Mouse (Mus musculus) gastrocnemius, postnatal 10 days (tissue): ENCODE measurements around the gene Commd6. TPM values are rescaled to one million over a fixed set of nuclear protein-coding genes. Genes with fewer than 3 reads are reported as not detected.
A peak's percentile ranks its signal among the peaks of the same experiment; 100 is the strongest.
"Not testable (repeated sequence)": the region's sequence is repeated elsewhere in the genome, so short reads cannot be mapped to it uniquely, and the experiment has no call there.

Experiments used
- DNase-seq: peaks from one replicate; pipeline ENCODE4 v3.0.0; 2021; ENCODE audit warnings: mixed read lengths
- total RNA-seq, 2 experiments: library from RNA; stranded (reverse); gene quantifications; 2 replicates each; pipeline ENCODE4 v1.2.3; 2021

Gene Commd6
- total RNA-seq, 2 experiments from 2014 or later, result 23.5 to 27.2 TPM

GRCm38 (mm10) chr14:101608519-101609368 lies 31.7 kb downstream of the Commd6 start, which contains the start of gene Tbc1d4:
TSS of gene Tbc1d4 (minus strand) at chr14:101609191.
- peak; percentile 74 for DNase-seq

GRCm38 (mm10) chr14:101607631-101608518 lies 32.6 kb downstream of the Commd6 start:
- peak; percentile 42 for DNase-seq

DNA sequence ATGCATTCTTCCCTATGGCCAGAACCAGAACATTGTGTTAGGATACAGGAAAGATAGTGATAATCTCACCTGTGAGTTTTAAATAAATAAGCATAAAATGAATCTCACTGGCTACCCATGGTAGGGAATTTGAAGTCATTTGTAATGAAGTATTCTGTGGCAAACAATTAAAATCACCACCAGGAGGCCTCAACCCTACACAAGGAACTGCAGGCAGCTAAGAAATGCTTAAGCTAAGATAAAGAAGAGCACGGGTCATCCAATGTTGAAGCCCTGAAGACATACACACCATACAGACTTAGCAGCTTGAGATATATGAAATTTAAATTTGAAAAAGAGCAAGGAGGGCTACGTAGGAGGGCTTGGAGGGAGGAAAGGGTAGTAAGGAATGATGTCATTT lies 34.6 kb downstream of the Commd6 start:
- DNase-seq, result no peak

- DNase-seq, result no peak
Observed at GRCm38 (mm10) chr14:101602851-101603250, 37.6 kb downstream of the Commd6 start.

- no peak for DNase-seq
Observed at GRCm38 (mm10) chr14:101597096-101597715, 43.3 kb downstream of the Commd6 start.

DNA sequence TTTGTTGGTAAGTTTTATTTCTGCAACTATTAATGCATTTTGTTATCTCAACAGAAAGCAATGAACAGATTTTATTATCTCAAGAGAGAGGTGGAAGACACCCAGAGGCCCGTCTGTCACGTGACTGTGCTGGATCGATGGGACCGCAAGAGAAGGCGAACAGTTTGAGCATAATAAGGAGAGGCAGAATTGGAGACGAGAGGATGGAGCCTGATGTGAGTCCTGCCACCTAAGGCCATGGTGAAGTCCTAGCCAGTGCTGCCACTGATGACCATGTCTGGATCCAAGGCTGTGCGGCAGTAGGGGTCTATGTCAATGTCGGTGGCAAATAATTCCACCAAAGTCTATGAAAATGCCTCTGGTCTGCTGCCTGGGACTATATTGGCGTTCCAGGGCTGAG lies 43.8 kb downstream of the Commd6 start:
- DNase-seq, result no peak

GRCm38 (mm10) chr14:101595301-101596080 lies 45.0 kb downstream of the Commd6 start:
- DNase-seq, result no peak

DNA sequence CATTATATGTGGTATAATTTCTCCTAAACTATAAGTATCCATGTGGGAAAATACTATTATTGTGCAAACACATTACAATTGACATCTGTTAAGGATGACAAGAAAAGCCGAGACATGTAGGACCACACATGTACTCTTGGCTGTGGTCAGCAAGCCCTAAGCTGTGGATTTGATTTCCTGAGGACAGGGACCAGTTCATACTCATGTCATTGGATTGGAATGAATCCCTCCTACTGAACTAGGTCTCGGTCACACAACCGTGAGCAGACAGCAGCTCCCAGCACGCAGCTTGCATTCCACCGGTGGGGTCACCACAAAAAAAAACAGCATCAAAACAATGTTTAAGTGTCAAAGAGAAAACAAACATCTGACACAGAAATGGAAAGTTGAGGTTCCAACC lies 46.5 kb downstream of the Commd6 start:
- no peak for DNase-seq

DNA sequence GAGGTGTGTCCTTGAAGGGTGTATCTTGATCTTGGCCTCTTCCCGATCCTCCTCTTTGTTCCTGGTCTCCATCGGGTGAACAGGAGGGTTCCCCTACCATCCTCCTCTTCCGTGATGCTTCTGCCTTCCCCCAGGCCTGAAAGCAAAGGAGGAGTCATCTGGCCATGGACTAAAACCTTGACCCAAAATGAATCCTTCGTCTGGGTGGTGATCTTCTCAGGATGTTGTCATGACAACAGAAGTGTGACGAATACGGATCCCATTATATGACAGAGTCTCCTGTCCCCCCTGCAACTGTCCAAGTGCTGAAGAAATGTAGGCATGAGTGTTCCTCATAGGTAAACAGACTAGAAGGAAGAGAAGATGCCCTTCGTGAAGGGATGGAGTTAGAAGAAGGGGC lies 47.1 kb downstream of the Commd6 start:
- no peak for DNase-seq

- DNase-seq, result no peak
Observed at GRCm38 (mm10) chr14:101591101-101591500, 49.4 kb downstream of the Commd6 start.

DNA sequence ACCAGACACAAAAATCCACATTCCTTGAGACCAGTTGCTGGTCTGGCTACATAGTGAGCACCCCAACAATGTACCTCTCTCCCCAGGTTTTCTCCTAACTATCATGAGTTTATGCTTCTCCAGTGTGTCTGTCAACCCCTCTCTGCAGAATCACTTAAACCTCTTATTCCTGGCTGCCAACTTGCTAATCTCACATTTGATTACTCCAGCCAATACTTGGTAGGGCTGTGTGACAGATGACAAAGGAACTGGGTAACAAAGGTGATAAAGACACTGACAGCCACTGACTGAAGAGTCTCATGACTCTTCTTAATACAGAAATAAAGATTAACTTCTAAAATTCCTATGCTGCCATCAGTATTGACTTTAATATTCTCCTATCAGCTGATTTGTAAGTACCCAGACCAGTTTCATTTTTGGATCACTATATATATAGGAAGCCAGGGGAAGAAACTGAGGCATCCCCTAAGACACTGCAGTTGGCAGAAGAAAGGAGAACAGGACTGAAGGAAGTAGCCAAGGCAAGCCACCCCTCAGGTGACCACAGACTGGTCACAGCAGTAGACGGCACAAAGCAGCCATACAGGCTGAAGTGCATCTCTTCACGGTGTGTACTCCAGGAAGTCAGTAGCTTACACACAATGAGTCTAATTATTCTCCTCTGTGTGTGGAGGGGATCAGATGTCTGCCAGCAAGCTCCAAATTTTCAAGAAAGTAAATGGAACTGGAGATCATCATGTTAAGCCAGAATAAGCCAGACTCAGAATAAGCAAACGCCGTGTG lies 52.1 kb downstream of the Commd6 start:
- DNase-seq, result not testable (repeated sequence)

- DNase-seq, result not testable (repeated sequence)
Observed at GRCm38 (mm10) chr14:101587366-101588040, 53.0 kb downstream of the Commd6 start.

- no peak for DNase-seq
Observed at GRCm38 (mm10) chr14:101586096-101586495, 54.4 kb downstream of the Commd6 start.

Other genes starting within 250 kb of the Commd6 start
- 10 to 100 TPM; 28.5 to 36.4 TPM for gene Tbc1d4, start 31.5 kb downstream of the Commd6 start, total RNA-seq
- gene Uchl3, start 13.3 kb upstream of the Commd6 start, total RNA-seq, result 10 to 100 TPM; 41.4 to 43.3 TPM
- gene Gm9922, start 89.1 kb upstream of the Commd6 start, total RNA-seq, result not detected
- gene Lmo7, start 89.3 kb upstream of the Commd6 start, total RNA-seq, result 100 to 1,000 TPM; 103 to 123 TPM